Mouse (Mus musculus) gonadal fat pad, adult 2 months (tissue): ENCODE data around the gene Fxyd6. TPM values are rescaled to one million over a fixed set of nuclear protein-coding genes. Genes with fewer than 3 reads are reported as not detected.

ENCODE experiments used
- DNase-seq: peaks from one replicate; pipeline ENCODE4 v3.0.0-alpha.2; 2012; ENCODE audit warnings: low read depth
- polyA plus RNA-seq: library from polyadenylated mRNA; depleted of rRNA; stranded (reverse); fragments of >200 nt; gene quantifications from 2 replicates; pipeline ENCODE4 v1.2.3, GENCODE M21; 2012

The Fxyd6 gene
- polyA plus RNA-seq, 1 experiment = 37.2 TPM

DNA sequence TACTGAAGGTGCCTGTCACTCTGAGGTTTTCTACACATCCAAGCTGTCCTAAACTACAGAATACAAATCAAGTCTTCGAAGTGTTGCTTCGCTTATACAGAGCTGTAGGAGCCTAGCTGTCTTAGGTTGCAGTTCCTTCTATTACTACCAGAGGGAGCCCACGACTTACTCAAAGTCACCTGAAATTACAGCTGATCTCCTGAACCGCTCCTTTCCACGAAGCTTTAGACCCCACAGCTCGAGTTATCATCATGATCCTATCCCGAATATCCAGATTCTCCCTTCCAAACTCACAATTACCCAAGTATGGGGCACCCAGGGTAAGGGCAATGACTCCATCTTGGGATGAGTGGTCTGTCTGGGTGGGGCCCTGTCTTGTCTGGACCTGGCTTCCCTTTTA lies 41.8 kb downstream of the Fxyd6 start:
- DNase-seq = no peak

DNA sequence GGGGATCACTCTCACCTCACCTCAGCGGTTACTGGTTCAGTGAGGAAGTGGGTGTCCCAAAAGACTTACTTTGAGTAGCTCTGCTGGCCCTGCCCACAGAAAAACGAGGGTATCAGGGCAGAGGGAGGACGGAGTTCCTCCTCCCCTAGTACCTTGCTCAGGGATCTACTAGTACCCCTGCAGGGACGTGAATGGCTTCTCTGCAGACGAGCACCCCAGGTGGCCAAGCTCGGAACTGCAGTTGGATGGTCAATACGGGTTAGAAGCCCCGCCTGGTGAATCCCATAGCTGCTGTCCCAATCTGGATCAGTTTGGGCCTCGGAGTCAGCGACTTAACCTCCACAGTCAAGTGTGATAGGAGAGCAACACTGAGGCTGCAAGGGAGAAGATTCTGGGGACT lies 42.3 kb downstream of the Fxyd6 start:
- no peak for DNase-seq

DNA sequence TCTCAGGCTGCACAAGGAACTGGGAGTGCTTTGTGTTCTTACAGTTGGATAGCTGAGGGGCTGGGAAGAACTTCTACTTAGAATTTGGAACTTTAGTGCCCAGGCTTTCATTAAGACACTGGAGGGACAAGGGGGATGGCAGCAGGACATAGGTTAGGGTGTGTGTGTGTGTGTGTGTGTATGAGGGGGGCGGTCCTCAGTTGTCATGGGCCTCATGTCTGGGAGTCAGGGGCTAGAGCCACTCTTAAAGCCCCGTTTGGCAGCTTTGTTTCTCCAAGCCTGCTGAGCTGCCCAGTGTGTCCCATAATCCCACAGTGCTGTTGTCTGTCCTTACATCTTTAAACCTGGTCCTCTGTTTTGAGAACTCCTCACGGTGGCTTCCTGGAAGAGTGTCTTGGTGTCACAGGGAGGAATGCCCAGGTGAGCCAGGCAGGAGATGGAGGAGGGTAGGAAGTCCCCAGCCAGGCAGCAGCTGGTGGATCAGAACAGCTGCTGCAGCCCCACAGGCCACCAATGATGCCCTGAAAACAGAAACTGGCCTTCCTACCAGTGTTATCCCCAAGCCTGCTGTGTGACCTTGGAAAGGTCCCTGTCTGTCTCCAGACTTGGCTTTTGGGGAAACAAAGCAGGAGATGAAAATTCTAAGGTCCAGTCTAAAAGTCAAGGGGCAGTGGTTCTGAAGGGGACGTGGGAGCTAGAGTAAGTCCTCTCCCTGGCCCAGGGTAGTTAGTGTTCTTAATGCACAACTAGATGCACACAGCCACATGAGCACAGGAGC lies 42.9 kb downstream of the Fxyd6 start:
- no peak for DNase-seq

DNA sequence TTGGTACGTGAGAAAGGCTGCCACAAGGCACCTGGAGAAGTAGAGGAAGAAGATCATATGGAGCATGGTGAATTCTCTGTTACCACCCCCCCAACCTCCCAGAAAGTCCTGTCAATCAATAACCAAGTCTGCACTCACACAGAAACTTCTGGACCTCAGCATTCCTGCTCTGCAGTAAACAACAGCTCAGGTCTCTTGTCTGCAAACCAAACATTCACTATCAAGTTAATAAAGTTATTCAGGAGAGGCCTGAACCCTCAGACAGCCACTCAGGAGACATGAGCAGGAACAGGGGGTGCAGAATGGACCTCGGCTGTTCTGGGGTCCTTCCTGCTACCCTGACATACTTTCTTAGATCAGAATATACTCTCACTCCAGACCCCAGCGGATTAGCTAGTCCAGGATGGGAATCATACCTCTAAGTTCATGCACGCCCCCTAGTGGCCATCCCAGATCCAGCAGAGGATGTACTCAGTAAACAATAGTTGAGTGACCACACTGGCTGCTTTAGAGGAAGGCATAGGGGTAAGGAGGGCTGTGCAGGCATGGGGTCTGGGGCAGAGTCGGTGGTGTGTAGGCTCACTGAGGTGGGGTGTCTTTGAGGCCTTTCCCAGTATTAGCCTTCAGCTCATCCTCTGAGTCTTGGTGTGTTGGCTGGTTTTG lies 43.6 kb downstream of the Fxyd6 start:
- no peak for DNase-seq

DNA sequence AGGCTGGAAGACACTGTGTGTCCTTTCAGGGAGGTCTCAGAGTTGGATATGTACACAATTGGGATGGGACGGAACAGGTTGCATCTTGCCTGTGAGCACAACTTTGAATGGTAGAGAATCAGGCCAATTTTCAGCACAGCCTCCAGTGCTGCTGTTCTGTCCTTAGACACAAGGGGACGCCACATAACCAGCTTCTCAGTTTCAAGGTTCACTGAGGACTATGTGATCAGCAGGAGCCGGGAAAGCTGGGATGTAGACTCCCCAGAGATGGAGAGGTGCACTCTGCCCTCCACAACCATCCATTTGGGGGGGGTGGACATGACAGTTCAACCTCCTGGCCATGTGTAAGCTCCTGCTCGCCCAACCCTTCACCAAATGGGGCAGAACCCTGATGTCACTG lies 45.9 kb downstream of the Fxyd6 start:
- DNase-seq = no peak

DNA sequence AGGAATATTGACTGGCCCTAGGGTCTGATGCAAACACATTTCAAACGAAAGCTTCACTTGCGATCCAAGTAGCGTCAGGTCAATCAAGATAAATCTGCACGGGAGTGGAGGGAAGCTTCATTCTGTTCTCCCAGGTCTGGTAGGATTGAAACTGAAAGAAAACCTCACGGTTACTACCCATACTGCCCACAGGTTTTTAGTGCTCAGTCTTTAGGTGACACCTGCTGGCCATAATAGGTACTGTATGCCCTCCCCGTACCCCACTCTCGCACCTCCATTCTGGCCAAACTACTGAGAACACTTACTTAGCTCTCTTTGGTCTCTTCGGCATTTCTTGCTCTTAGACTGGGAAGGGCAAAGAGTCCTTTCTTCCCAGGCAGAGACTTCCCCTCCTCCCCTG lies 47.3 kb downstream of the Fxyd6 start:
- DNase-seq = no peak

- DNase-seq = no peak
These were observed 48.3 kb downstream of the Fxyd6 start for GRCm38 (mm10) chr9:45418252-45418651.

GRCm38 (mm10) chr9:45421209-45421608 lies 51.2 kb downstream of the Fxyd6 start:
- DNase-seq = no peak

- DNase-seq = no peak
These were observed 52.8 kb downstream of the Fxyd6 start for GRCm38 (mm10) chr9:45422761-45423298.

- DNase-seq = no peak
These were observed 56.5 kb downstream of the Fxyd6 start, which contains the start of gene Dscaml1 for GRCm38 (mm10) chr9:45426456-45426855. Dscaml1 (plus strand) TSS chr9:45426628.

DNA sequence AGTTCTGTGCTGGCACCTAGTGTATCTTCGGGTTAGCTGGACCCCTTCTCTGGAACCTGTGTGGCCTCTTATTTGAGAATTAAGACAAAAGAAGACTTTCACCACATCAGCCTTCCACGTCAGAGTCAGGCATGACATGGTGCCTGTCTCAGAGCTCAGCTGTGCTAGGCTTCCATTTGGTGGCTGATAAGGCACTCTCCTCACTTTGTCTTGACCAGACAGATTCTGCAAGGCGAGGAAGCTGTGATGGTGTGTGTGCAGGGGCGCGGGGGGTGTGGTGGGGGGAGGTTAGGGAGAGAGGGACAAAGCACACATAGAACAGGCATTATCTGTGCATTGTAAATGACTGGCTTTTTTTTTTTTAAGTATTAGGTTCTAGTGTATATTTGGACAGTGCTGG lies 59.4 kb downstream of the Fxyd6 start:
- DNase-seq = no peak

DNA sequence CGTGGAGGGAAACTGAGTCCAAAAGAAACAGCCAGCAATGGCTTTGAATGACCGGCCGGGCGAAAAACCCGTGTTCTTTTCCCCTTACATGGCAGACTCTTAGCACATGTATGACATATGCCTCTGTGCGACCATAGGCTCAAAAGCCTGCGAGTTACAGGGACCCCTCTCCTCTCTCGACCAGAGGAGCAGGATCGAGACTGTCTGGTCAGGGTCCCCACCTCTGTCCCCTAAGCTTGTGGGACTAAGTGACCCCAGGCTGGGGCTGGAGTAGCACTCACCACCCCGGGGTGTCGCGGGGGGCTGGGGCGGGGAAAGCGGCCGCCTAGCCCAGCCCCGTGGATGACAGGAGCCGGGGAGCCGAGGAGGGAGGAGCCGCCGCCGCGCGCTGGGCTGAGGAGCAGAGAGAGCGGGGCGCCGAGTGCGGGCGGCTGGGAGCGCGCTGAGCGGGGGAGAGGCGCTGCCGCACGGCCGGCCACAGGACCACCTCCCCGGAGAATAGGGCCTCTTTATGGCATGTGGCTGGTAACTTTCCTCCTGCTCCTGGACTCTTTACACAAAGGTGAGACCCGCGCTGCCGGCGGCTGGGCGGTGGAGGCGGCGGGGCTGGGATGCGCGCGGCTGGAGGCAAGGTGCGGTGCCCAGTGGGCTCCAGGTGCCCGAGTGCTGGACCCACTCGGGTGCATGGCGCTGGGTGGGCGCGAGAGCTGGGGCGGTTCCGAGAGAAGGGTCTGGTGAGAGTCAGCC lies 60.1 kb downstream of the Fxyd6 start:
- DNase-seq = no peak

GRCm38 (mm10) chr9:45430698-45430959 lies 60.6 kb downstream of the Fxyd6 start:
- no peak for DNase-seq

DNA sequence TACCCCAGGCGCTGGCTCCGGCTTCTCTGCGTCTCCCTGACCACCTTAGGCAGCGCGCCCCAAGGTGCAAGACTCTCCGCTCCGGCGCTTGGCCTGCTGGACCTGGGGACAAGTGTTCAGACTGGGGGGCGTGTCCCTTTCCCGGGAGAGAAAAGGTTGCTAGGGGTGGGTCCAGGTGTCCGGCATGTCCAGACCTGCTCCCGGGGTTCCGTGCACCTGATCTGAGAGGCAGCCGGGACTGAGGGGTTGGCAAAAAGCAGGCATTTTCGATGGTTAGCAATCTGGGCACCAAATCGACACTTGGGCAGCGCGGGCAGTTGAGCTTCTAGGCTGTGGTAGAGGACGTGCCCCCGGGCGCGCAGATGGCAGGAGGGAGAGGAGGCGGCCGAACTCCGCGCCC lies 61.2 kb downstream of the Fxyd6 start:
- no peak for DNase-seq

DNA sequence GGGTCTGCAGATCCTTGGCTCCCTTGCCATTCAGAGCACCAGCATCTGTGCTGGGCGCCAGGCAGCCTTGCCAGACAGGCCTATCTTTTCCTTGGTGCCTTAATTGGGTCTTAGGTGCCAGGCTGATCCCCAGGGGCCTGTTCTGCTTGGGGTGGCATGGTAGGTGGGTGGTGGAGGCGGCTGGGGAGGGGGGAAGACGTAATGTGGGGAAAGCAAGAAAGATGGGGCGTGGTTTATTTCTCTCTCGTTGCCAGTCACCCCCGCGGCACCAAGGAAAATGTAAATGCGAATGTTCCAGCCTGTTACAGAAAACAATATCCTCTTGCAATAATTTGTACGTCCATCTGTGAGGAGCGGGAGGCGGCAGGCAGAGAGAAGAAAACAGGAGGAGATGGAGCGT lies 62.7 kb downstream of the Fxyd6 start:
- no peak for DNase-seq

DNA sequence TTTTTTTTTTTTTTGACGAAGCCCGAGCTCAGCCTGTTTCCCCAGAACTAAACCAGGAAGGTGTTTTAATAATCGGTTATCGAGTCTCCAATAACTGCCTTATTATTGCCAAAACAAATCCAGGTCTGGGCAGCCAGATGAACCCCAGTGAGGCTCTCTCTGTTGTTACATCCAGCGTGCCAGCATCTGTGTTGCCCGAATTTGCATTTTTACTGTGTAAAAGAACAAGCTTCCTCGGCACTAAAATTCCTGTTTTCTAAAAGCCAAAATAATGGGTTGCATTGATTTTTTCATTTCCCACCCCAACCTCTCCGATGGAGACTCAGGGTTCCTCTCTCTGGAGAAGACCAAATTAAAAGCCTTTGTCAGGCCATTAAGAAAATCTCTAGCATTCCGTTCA lies 63.1 kb downstream of the Fxyd6 start:
- no peak for DNase-seq

DNA sequence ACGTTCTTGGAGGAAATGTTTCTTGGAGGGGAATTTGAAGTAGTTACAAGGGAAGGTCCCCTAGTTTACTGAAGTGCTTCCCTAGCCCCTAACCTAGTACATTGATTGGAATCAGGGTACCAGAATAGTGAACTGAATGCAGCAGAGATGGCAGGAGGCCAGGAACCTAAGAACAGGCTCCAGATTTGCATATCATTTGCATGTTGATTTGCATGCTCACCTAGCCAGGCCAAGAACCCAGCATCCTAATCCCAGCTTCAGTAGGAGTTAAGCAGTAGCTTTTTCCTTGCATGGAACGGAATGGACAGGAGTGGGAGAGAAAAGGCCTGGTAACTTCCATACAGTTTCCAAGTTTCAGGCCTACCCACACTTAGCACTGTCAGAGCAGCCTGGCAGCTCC lies 64.2 kb downstream of the Fxyd6 start:
- no peak for DNase-seq

GRCm38 (mm10) chr9:45439025-45439424 lies 69.0 kb downstream of the Fxyd6 start:
- DNase-seq = no peak

DNA sequence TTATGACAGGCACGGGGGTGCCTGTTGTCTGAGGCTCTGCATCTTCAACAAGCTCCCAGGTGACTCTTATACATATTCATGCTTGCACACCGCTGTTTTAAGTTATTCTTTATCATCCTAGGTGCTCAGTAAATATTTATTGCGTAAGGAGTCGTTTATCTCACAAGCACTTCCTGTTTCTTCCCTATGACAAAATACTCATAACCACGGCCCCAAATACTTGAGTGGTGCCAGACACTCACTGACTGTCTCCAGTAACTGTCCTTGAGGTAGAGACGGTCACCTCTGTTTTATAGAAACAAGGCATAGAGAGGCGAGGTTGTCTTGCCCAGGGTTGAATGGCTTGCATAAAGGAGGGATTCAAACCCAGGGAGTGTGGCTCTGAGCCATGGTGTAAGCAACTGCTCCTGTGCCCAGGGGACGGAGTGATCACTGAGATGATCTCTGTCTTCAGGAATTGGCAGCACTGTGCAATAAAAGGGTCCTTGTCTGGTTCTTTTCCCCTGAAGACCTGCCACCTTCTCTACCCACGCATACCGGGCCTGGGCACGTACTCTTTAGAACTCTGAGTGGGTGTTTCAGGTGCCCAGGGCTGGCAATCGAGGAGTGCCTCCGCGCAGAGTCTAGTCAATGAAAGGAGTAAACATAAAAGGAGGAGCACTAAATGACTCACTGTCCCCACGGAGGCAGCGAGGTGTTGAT lies 70.2 kb downstream of the Fxyd6 start:
- DNase-seq = peak; percentile 67

- no peak for DNase-seq
These were observed 74.3 kb downstream of the Fxyd6 start for GRCm38 (mm10) chr9:45444251-45444798.
